Mouse (Mus musculus) ES-E14 (cell line): Measurements from ENCODE around the gene Tmcc1.

Experiments used
- CHD2 ChIP-seq: IDR thresholded peaks from 2 replicates; pipeline ENCODE4 v1.6.1; 2014; ENCODE audit warnings: mild to moderate bottlenecking, low read depth, low read length, inconsistent platforms
- HCFC1 ChIP-seq: IDR thresholded peaks from 2 replicates; pipeline ENCODE4 v1.6.1; 2012; ENCODE audit warnings: low read length, inconsistent platforms, borderline replicate concordance; ENCODE audit not compliant: insufficient read depth
- ZC3H11A ChIP-seq: IDR thresholded peaks from 2 replicates; pipeline ENCODE4 v1.6.1; 2012; ENCODE audit warnings: low read depth, mild to moderate bottlenecking, inconsistent platforms, low read length, borderline replicate concordance
- ZNF384 ChIP-seq: IDR thresholded peaks from 2 replicates; pipeline ENCODE4 v1.6.1; 2012; ENCODE audit warnings: low read depth, low read length, inconsistent platforms

GRCm38 (mm10) chr6:116074892-116075291 lies 118.4 kb downstream of the Tmcc1 start:
- no peak for TF ChIP-seq CHD2
- no peak for TF ChIP-seq ZC3H11A
- TF ChIP-seq HCFC1: no peak
- TF ChIP-seq ZNF384: no peak
